Mouse (Mus musculus) hindbrain, postnatal 0 days (tissue): ENCODE data around the gene Gsk3a. TPM values are rescaled to one million over a fixed set of nuclear protein-coding genes. Genes with fewer than 3 reads are reported as not detected.
A peak's percentile ranks its signal among the peaks of the same experiment; 100 is the strongest.

Source experiments
- ATAC-seq: fragments of 200-750 bp; cut with Nextera tagmentation; 2 replicates; pipeline ENCODE4 v1.8.0; 2017; ENCODE audit warnings: mild to moderate bottlenecking, moderate TSS enrichment, moderate library complexity
- DNase-seq: peaks from one replicate; pipeline ENCODE4 v3.0.0-alpha.2; 2015; ENCODE audit warnings: low spot score
- H3K27ac ChIP-seq: fragments of 300-500 bp; sonication (generic); 2 replicates; pipeline ENCODE4 v1.5.1; 2014; ENCODE audit warnings: mild to moderate bottlenecking
- H3K27me3 ChIP-seq: fragments of 300-500 bp; sonication (generic); 2 replicates; pipeline ENCODE4 v1.6.1; 2014; ENCODE audit warnings: low read length, mixed read lengths; ENCODE audit not compliant: insufficient read depth
- H3K36me3 ChIP-seq: fragments of 300-500 bp; sonication (generic); 2 replicates; pipeline ENCODE4 v1.6.1; 2014; ENCODE audit warnings: low read length, mixed read lengths; ENCODE audit not compliant: insufficient read depth
- H3K4me1 ChIP-seq: fragments of 300-500 bp; sonication (generic); 2 replicates; pipeline ENCODE4 v1.6.1; 2014; ENCODE audit warnings: antibody characterized with exemption, low read length, mixed read lengths; ENCODE audit not compliant: insufficient read depth
- H3K4me2 ChIP-seq: fragments of 300-500 bp; sonication (generic); 2 replicates; pipeline ENCODE4 v1.6.1; 2014; ENCODE audit warnings: low read depth, mild to moderate bottlenecking, low read length, moderate library complexity, mixed read lengths
- H3K4me3 ChIP-seq: fragments of 300-500 bp; sonication (generic); 2 replicates; pipeline ENCODE4 v1.5.1; 2014; ENCODE audit warnings: low read length
- H3K9ac ChIP-seq: fragments of 300-500 bp; sonication (generic); replicated peaks from 2 replicates; pipeline ENCODE4 v1.6.1; 2014; ENCODE audit warnings: mild to moderate bottlenecking, low read length, moderate library complexity, mixed read lengths
- H3K9me3 ChIP-seq: fragments of 300-500 bp; sonication (generic); 2 replicates; pipeline ENCODE4 v1.6.1; 2016; ENCODE audit warnings: low read length, mixed read lengths
- CTCF ChIP-seq: IDR thresholded peaks from 2 replicates; pipeline ENCODE4 v1.5.1; 2016; ENCODE audit warnings: antibody characterized with exemption, control low read depth, low read depth
- WGBS: fragments of 180-500 bp; shearing (Covaris S2); extraction: QIAGEN DNeasy Blood & Tissue Kit; methylation state at CpG from one replicate; pipeline ENCODE4 v1.1.7; 2014; 5-methylcytosine and 5-hydroxymethylcytosine counted together
- polyA plus RNA-seq: library from polyadenylated mRNA; unstranded; fragments of >200 nt; fragmentation: Nextera tagmentation; extraction: Ambion mirVana; gene quantifications from 2 replicates; pipeline ENCODE4 v1.2.1, GENCODE M21; 2015
- total RNA-seq: library from RNA; depleted of rRNA; stranded (reverse); fragments of >200 nt; gene quantifications from 2 replicates; pipeline ENCODE4 v1.2.3, GENCODE M21; 2014

Gsk3a gene
- total and polyA plus RNA-seq, 2 experiments from 2014 or later = 19.8 to 151 TPM

- WGBS = under 1% methylated on average over 24 of the region's 25 CpGs
- peak overlapping the region; percentile 92 for H3K4me2 ChIP-seq
- peak; percentile 21 for DNase-seq
- peaks cover 17% of the 10 kb centered on the region for H3K4me1 ChIP-seq
- H3K9me3 ChIP-seq = no peaks in the 10 kb centered on the region
- H3K4me3 ChIP-seq = peak overlapping the region; percentile 83
- TF ChIP-seq CTCF = no peak
- H3K27ac ChIP-seq = peak overlapping the region; percentile 87
- no peak; the same call in 1 of the 2 replicates for ATAC-seq
- no peaks in the 10 kb centered on the region for H3K27me3 ChIP-seq
- H3K9ac ChIP-seq = peak overlapping the region; percentile 71
- H3K36me3 ChIP-seq = no peaks in the 10 kb centered on the region
Measured at GRCm38 (mm10) chr7:25248846-25249313, 11.2 kb upstream of the Gsk3a start.

GRCm38 (mm10) chr7:25248018-25248647, 10.5 kb upstream of the Gsk3a start:
- Histone ChIP-seq H3K27ac (peak overlapping the region; percentile 87), H3K9ac (peak overlapping the region; percentile 71), H3K36me3 (no peaks in the 10 kb centered on the region), H3K27me3 (no peaks in the 10 kb centered on the region), H3K4me3 (peak overlapping the region; percentile 83), H3K9me3 (no peaks in the 10 kb centered on the region), H3K4me1 (peaks cover 17% of the 10 kb centered on the region), H3K4me2 (peak overlapping the region; percentile 92)
- 6% methylated on average over 18 of the region's 18 CpGs for WGBS
- DNase-seq (peak; percentile 76), ATAC-seq (peak; percentile 57)
- no peak for TF ChIP-seq CTCF

- DNase-seq = no peak
- H3K4me1 ChIP-seq = peaks cover 17% of the 10 kb centered on the region
- H3K27ac ChIP-seq = peak overlapping the region; percentile 87
- H3K27me3 ChIP-seq = no peaks in the 10 kb centered on the region
- no peak for ATAC-seq
- no peaks in the 10 kb centered on the region for H3K9me3 ChIP-seq
- WGBS = 17% methylated on average over 3 of the region's 3 CpGs
- peak overlapping the region; percentile 71 for H3K9ac ChIP-seq
- H3K36me3 ChIP-seq = no peaks in the 10 kb centered on the region
- no peak for TF ChIP-seq CTCF
- peak overlapping the region; percentile 92 for H3K4me2 ChIP-seq
- H3K4me3 ChIP-seq = peak overlapping the region; percentile 83
Measured at GRCm38 (mm10) chr7:25247498-25247897, 9.8 kb upstream of the Gsk3a start.

GRCm38 (mm10) chr7:25246759-25247137, 9.1 kb upstream of the Gsk3a start:
- peaks cover 16% of the 10 kb centered on the region for H3K4me1 ChIP-seq
- H3K9ac ChIP-seq = peak overlapping the region; percentile 40

GRCm38 (mm10) chr7:25246079-25246758, 8.6 kb upstream of the Gsk3a start:
- no peak for ATAC-seq

More at GRCm38 (mm10) chr7:25246759-25247137, 9.1 kb upstream of the Gsk3a start:
- TF ChIP-seq CTCF = no peak
- H3K27me3 ChIP-seq = no peaks in the 10 kb centered on the region
- 26% methylated on average over 4 of the region's 4 CpGs for WGBS
- peak overlapping the region; percentile 87 for H3K27ac ChIP-seq
- H3K4me3 ChIP-seq = 0 out of 2 replicates have a peak overlapping the region, but pooled peaks have one; percentile 7
- peak overlapping the region; percentile 92 for H3K4me2 ChIP-seq
- ATAC-seq (no peak), DNase-seq (peak; percentile 52)
- H3K9me3 ChIP-seq = no peaks in the 10 kb centered on the region
- no peaks in the 10 kb centered on the region for H3K36me3 ChIP-seq

GRCm38 (mm10) chr7:25244562-25245369, 7.1 kb upstream of the Gsk3a start:
- Histone ChIP-seq H3K27me3 (no peaks in the 10 kb centered on the region), H3K4me3 (no peak overlapping the region), H3K9ac (no peak overlapping the region), H3K27ac (no peak overlapping the region), H3K4me1 (peaks cover 8% of the 10 kb centered on the region), H3K36me3 (no peaks in the 10 kb centered on the region), H3K4me2 (no peak overlapping the region), H3K9me3 (no peaks in the 10 kb centered on the region)
- 92% methylated on average over 30 of the region's 30 CpGs for WGBS
- ATAC-seq (no peak), DNase-seq (no peak)
- TF ChIP-seq CTCF = no peak

More at GRCm38 (mm10) chr7:25246079-25246758, 8.6 kb upstream of the Gsk3a start:
- H3K4me1 ChIP-seq = peaks cover 10% of the 10 kb centered on the region
- no peak for TF ChIP-seq CTCF
- DNase-seq = peak; percentile 57
- no peak overlapping the region for H3K9ac ChIP-seq
- no peaks in the 10 kb centered on the region for H3K36me3 ChIP-seq
- 0 out of 2 replicates have a peak overlapping the region, but pooled peaks have one; percentile 7 for H3K4me3 ChIP-seq
- WGBS = 48% methylated on average over 20 of the region's 20 CpGs
- H3K27ac ChIP-seq = peak overlapping the region; percentile 87
- no peaks in the 10 kb centered on the region for H3K9me3 ChIP-seq
- H3K4me2 ChIP-seq = peak overlapping the region; percentile 92
- no peaks in the 10 kb centered on the region for H3K27me3 ChIP-seq
